Mouse (Mus musculus) midbrain, embryonic 10.5 days (tissue): ENCODE measurements around the gene Lipc. TPM values are rescaled to one million over a fixed set of nuclear protein-coding genes. Genes with fewer than 3 reads are reported as not detected.

Source experiments
- DNase-seq: peaks from one replicate; pipeline ENCODE4 v3.0.0-alpha.2; 2017; ENCODE audit warnings: low spot score
- H3K27ac ChIP-seq: fragments of 300-500 bp; sonication (generic); replicated peaks from 2 replicates; pipeline ENCODE4 v1.5.1; 2016; ENCODE audit warnings: mild to moderate bottlenecking
- H3K27me3 ChIP-seq: fragments of 300-500 bp; sonication (generic); 2 replicates; pipeline ENCODE4 v1.6.1; 2016; ENCODE audit warnings: low read depth, mild to moderate bottlenecking; ENCODE audit not compliant: poor library complexity, severe bottlenecking
- H3K36me3 ChIP-seq: fragments of 300-500 bp; sonication (generic); 2 replicates; pipeline ENCODE4 v1.6.1; 2016; ENCODE audit warnings: mild to moderate bottlenecking, moderate library complexity
- H3K4me1 ChIP-seq: fragments of 300-500 bp; sonication (generic); 2 replicates; pipeline ENCODE4 v1.6.1; 2016
- H3K4me3 ChIP-seq: fragments of 300-500 bp; sonication (generic); 2 replicates; pipeline ENCODE4 v1.5.1; 2016; ENCODE audit warnings: mild to moderate bottlenecking, moderate library complexity
- H3K9me3 ChIP-seq: fragments of 300-500 bp; sonication (generic); replicated peaks from 2 replicates; pipeline ENCODE4 v1.6.1; 2016; ENCODE audit warnings: mild to moderate bottlenecking
- WGBS: fragments of 180-500 bp; shearing (Covaris S2); methylation state at CpG from one replicate; pipeline ENCODE4 v1.1.7; 2016; 5-methylcytosine and 5-hydroxymethylcytosine counted together
- polyA plus RNA-seq: library from polyadenylated mRNA; unstranded; fragments of >200 nt; fragmentation: Nextera tagmentation; extraction: Ambion mirVana; gene quantifications from 2 replicates; pipeline ENCODE4 v1.2.1, GENCODE M21; 2016

Lipc gene
- polyA plus RNA-seq, 1 experiment from 2014 or later: not detected

- Histone ChIP-seq H3K36me3 (no peaks in the 10 kb centered on the region), H3K27me3 (no peaks in the 10 kb centered on the region), H3K4me1 (peaks cover 5% of the 10 kb centered on the region), H3K4me3 (no peak overlapping the region), H3K9me3 (no peaks in the 10 kb centered on the region), H3K27ac (no peak overlapping the region)
- no peak for DNase-seq
- WGBS: 88% methylated on average over 17 of the region's 17 CpGs
Measured at GRCm38 (mm10) chr9:70965999-70966994, 14.3 kb upstream of the Lipc start.

- Histone ChIP-seq H3K27me3 (no peaks in the 10 kb centered on the region), H3K4me3 (no peak overlapping the region), H3K9me3 (no peaks in the 10 kb centered on the region), H3K4me1 (peaks cover 5% of the 10 kb centered on the region), H3K36me3 (no peaks in the 10 kb centered on the region), H3K27ac (no peak overlapping the region)
- no peak for DNase-seq
- 91% methylated on average over 2 of the region's 2 CpGs for WGBS
Measured at GRCm38 (mm10) chr9:70965422-70965821, 13.4 kb upstream of the Lipc start.

GRCm38 (mm10) chr9:70965011-70965410 lies 13.0 kb upstream of the Lipc start:
- Histone ChIP-seq H3K4me3 (no peak overlapping the region), H3K27ac (no peak overlapping the region), H3K9me3 (no peaks in the 10 kb centered on the region), H3K36me3 (no peaks in the 10 kb centered on the region), H3K4me1 (peaks cover 5% of the 10 kb centered on the region), H3K27me3 (no peaks in the 10 kb centered on the region)
- 96% methylated on average over 4 of the region's 4 CpGs for WGBS
- no peak for DNase-seq

GRCm38 (mm10) chr9:70963461-70963891 lies 11.4 kb upstream of the Lipc start:
- no peaks in the 10 kb centered on the region for H3K9me3 ChIP-seq
- H3K4me3 ChIP-seq: no peak overlapping the region
- H3K27me3 ChIP-seq: no peaks in the 10 kb centered on the region
- H3K36me3 ChIP-seq: no peaks in the 10 kb centered on the region
- H3K4me1 ChIP-seq: peaks cover 5% of the 10 kb centered on the region
- 83% methylated on average over 7 of the region's 7 CpGs for WGBS
- no peak for DNase-seq
- H3K27ac ChIP-seq: no peak overlapping the region

DNA sequence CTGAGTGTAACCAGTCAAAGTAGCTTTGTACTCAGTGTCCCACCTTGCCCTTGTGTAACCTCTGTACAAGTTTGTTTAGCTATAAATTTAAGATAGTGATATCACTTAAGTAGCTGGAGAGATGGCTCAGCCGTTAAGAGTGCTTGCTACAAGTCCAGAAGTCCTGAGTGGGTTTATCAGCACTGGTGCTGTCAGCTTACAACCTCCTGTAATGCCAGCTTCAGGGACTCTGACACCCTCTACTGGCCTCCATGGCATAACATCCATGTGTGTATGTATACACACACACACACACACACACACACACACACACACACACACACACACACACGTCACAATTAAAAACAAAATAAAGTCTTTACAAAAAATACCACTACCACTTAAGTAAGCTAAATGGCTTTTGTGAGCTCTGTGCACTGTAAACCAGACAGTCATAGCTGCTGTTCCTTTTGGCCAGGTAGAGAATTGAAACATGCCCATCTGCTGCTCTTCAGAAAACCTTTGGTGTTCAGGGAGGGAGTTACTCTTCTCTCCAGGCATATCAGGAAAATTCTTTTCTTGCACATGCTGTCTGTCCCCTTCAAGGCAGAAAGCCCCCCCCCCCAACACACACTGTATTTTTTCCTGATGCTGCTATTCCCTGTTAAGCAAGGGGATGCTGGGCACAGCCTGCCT lies 10.9 kb upstream of the Lipc start:
- WGBS: 98% methylated on average over 2 of the region's 2 CpGs
- H3K27ac ChIP-seq: no peak overlapping the region
- peaks cover 2% of the 10 kb centered on the region; the same call in 1 of the 2 replicates for H3K4me1 ChIP-seq
- no peaks in the 10 kb centered on the region for H3K27me3 ChIP-seq
- no peak overlapping the region for H3K4me3 ChIP-seq
- no peaks in the 10 kb centered on the region for H3K36me3 ChIP-seq
- H3K9me3 ChIP-seq: no peaks in the 10 kb centered on the region
- DNase-seq: no peak

DNA sequence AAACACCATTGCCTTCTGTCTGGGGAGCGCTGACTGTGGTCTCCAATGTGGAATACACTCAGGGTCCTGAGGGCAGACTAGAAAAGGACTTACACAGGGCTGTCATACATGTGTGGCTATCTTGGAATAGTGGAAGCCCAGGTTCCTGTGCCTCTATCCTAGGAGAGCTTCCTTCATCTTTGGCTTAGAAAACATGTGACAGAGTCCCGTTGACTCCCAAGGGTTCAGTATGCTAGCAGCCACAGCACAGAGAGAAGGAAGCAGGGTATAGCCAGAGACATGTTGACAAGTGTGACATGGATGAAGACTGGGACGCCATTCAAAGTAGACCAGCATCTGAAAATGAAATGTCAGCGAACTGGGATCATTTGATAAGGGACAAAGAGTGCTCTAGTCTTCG lies 8.3 kb upstream of the Lipc start:
- WGBS: 92% methylated on average over 5 of the region's 5 CpGs
- Histone ChIP-seq H3K36me3 (no peaks in the 10 kb centered on the region), H3K27me3 (no peaks in the 10 kb centered on the region), H3K4me1 (no peaks in the 10 kb centered on the region), H3K27ac (no peak overlapping the region), H3K9me3 (no peaks in the 10 kb centered on the region), H3K4me3 (no peak overlapping the region)
- no peak for DNase-seq

- Histone ChIP-seq H3K9me3 (no peaks in the 10 kb centered on the region), H3K4me1 (no peaks in the 10 kb centered on the region), H3K27ac (no peak overlapping the region), H3K36me3 (no peaks in the 10 kb centered on the region), H3K4me3 (no peak overlapping the region), H3K27me3 (no peaks in the 10 kb centered on the region)
- no peak for DNase-seq
- WGBS: 90% methylated on average over 5 of the region's 5 CpGs
Measured at GRCm38 (mm10) chr9:70959866-70960265, 7.8 kb upstream of the Lipc start.

DNA sequence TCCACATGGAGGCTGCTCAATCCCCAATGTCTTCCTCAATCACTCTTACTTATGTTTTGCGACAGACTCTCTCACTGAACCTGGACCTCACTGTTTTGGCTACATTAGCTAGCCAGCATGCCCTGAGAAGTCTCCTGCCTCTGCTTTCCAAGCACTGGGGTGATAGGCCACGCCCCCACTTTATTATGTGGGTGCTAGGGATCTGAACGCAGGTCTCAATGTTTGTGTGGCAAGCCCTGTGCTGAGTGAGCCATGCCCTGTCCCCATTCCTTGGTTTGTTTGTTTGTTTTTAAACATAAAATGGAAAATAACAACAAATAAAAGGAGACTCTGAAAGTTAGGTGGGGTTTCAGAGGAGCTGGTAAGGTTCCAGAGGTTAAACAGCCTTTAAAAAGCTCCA lies 7.4 kb upstream of the Lipc start:
- Histone ChIP-seq H3K36me3 (no peaks in the 10 kb centered on the region), H3K9me3 (no peaks in the 10 kb centered on the region), H3K4me1 (no peaks in the 10 kb centered on the region), H3K27ac (no peak overlapping the region), H3K4me3 (no peak overlapping the region), H3K27me3 (no peaks in the 10 kb centered on the region)
- 90% methylated on average over 3 of the region's 3 CpGs for WGBS
- no peak for DNase-seq

DNA sequence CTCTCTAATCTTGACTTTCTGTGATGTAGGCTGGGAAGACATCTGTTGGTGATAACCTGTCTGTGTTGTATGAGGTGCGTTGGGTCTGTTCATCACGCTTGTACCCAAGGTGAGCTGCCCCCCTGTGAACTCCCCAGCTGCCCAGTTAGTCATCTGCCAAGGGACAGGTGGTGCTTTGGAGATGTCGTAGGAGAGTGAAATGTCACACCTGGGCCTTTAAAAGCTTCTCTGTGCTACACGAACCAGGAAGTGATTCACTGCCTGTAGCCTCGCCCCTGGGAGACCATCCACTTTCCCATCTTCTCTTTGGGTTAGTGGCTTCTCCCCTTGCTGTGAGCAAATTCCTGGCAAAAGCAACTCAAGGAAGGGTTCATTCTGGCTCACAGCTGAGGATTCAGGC lies 6.4 kb upstream of the Lipc start:
- no peak overlapping the region for H3K4me3 ChIP-seq
- no peaks in the 10 kb centered on the region for H3K36me3 ChIP-seq
- no peaks in the 10 kb centered on the region for H3K27me3 ChIP-seq
- no peak for DNase-seq
- WGBS: 82% methylated on average over 5 of the region's 5 CpGs
- no peaks in the 10 kb centered on the region for H3K4me1 ChIP-seq
- H3K27ac ChIP-seq: 0 out of 2 replicates have a peak overlapping the region, but pooled peaks have one; percentile 3
- no peaks in the 10 kb centered on the region for H3K9me3 ChIP-seq

GRCm38 (mm10) chr9:70957717-70958116 lies 5.7 kb upstream of the Lipc start:
- no peak for DNase-seq
- Histone ChIP-seq H3K27ac (no peak overlapping the region), H3K27me3 (no peaks in the 10 kb centered on the region), H3K9me3 (no peaks in the 10 kb centered on the region), H3K4me3 (no peak overlapping the region), H3K36me3 (no peaks in the 10 kb centered on the region), H3K4me1 (no peaks in the 10 kb centered on the region)
- 77% methylated on average over 3 of the region's 3 CpGs for WGBS

DNA sequence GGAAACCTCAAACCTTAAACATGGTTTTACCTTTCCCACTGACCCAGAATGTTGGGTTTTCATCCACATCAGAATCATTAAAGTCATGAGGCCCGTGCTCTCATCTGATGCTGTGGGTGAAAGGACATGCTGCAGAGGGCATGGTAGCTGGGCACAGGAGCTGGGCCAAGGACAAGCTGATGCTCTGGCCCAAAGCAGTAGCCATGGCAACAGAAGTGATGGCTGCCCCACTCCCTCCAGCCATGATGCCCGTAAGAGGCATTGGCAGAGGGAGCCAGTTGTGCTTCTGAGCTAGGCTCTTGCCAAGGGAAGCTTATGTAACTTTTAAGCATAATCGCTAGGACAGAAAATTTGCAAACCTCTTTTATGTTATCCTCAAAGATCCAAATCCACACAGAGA lies 2.2 kb upstream of the Lipc start:
- H3K9me3 ChIP-seq: no peaks in the 10 kb centered on the region
- DNase-seq: no peak
- H3K27me3 ChIP-seq: no peaks in the 10 kb centered on the region
- H3K36me3 ChIP-seq: no peaks in the 10 kb centered on the region
- H3K27ac ChIP-seq: no peak overlapping the region
- no peak overlapping the region for H3K4me3 ChIP-seq
- 85% methylated on average over 3 of the region's 3 CpGs for WGBS
- no peaks in the 10 kb centered on the region for H3K4me1 ChIP-seq

- 85% methylated on average over 8 of the region's 8 CpGs for WGBS
- H3K4me3 ChIP-seq: no peak overlapping the region
- no peak for DNase-seq
Measured at GRCm38 (mm10) chr9:70949336-70949735, 2.7 kb downstream of the Lipc start.

DNA sequence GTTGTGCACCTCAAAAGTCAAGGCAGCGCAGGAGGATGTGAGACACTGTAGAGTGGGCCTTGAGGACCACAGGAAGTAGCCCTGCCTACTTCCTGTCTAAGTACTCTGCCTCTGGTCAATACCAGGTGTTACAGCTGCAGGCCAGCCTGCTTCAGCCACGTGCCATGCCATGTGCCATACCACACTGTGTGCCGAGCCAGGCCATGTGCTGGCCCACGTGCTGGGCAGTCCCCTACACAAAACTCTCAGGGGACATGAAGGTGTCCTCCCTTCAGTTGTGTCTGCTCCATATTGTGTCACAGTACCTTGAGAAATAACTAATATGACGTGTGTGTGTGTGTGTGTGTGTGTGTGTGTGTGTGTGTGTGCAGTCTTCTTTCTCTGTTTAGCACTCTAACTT lies 4.7 kb downstream of the Lipc start:
- 87% methylated on average over 5 of the region's 5 CpGs for WGBS
- no peak for DNase-seq
- no peaks in the 10 kb centered on the region for H3K36me3 ChIP-seq
- H3K27ac ChIP-seq: no peak overlapping the region
- no peaks in the 10 kb centered on the region for H3K4me1 ChIP-seq
- H3K4me3 ChIP-seq: no peak overlapping the region
- no peaks in the 10 kb centered on the region for H3K27me3 ChIP-seq
- no peaks in the 10 kb centered on the region for H3K9me3 ChIP-seq

More at GRCm38 (mm10) chr9:70949336-70949735, 2.7 kb downstream of the Lipc start:
- no peaks in the 10 kb centered on the region for H3K9me3 ChIP-seq
- no peaks in the 10 kb centered on the region for H3K4me1 ChIP-seq
- H3K36me3 ChIP-seq: no peaks in the 10 kb centered on the region
- H3K27me3 ChIP-seq: no peaks in the 10 kb centered on the region
- H3K27ac ChIP-seq: no peak overlapping the region
